ENCODE assay signal across 9 mouse cellular contexts in the genomic region with DNA sequence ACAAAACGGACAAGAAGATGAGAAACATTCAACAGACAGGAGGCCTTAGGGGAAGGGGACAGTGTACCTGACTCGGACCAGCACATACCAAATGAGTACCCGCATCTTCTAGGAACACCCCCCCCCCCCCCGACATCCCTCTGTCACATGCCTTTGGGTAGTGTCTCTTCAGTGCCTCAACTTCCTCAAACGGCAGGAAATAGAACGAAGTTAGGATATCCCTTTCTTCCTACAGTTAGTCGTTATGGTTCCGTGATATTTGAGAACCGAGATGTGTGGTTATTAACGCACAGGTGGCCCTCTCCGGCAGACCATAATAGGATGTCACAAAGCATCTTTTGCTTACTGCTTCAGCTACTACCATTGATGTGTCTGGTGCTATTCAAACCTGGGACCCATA. TPM values are rescaled to one million over a fixed set of nuclear protein-coding genes. Genes with fewer than 3 reads are reported as not detected.
DNase-seq lines count a peak whose midpoint lies in the region; ATAC-seq lines count a peak whose summit lies in the region.
"Had no signal": no experiment of that assay in that cellular context is flagged by ENCODE, and none has a peak within 500 bp of the region (broad histone marks: within the 10 kb centered on the region; RNA-seq: fewer than 3 reads in every experiment).

No protein-coding gene starts in this region.

- H3K4me3 ChIP-seq in lung, embryonic 16.5 days (ENCODE audit: low read length), result no peak overlapping the region
- H3K4me3 ChIP-seq in embryonic facial prominence, embryonic 14.5 days (ENCODE audit: low read depth, low read length), result no peak overlapping the region
- H3K4me3 ChIP-seq in hindbrain, embryonic 16.5 days (ENCODE audit: low read length), result no peak overlapping the region
- no peak overlapping the region for H3K4me3 ChIP-seq in neural tube, embryonic 12.5 days

- no peak for ATAC-seq in lung, embryonic 16.5 days (ENCODE audit: low read depth)
- ATAC-seq in embryonic facial prominence, embryonic 14.5 days (ENCODE audit: low read depth), result no peak
- no peak for ATAC-seq in hindbrain, embryonic 16.5 days
- no peak for ATAC-seq in neural tube, embryonic 12.5 days (ENCODE audit: low FRiP score, low read depth)

- WGBS in lung, embryonic 16.5 days, result 75% methylated on average over 11 of the region's 11 CpGs
- 75% methylated on average over 9 of the region's 11 CpGs for WGBS in embryonic facial prominence, embryonic 14.5 days
- 84% methylated on average over 11 of the region's 11 CpGs for WGBS in hindbrain, embryonic 16.5 days
- 80% methylated on average over 11 of the region's 11 CpGs for WGBS in neural tube, embryonic 12.5 days

- peak overlapping the region; percentile 94 for H3K27ac ChIP-seq in lung, embryonic 16.5 days (ENCODE audit: low read length)
- H3K27ac ChIP-seq in embryonic facial prominence, embryonic 14.5 days (replicated peaks; ENCODE audit: low read depth, low read length), result peak overlapping the region; percentile 98; the same call in 1 of the 2 replicates
- H3K27ac ChIP-seq in hindbrain, embryonic 16.5 days (ENCODE audit: low read depth, low read length), result peak overlapping the region; percentile 89; the same call in 1 of the 2 replicates
- peak overlapping the region; percentile 97; the same call in 1 of the 2 replicates for H3K27ac ChIP-seq in neural tube, embryonic 12.5 days

- H3K9me3 ChIP-seq in lung, embryonic 16.5 days (ENCODE audit: control insufficient read depth, low read length), result no peaks in the 10 kb centered on the region
- no peaks in the 10 kb centered on the region for H3K9me3 ChIP-seq in embryonic facial prominence, embryonic 14.5 days (ENCODE audit: control insufficient read depth, low read length)
- H3K9me3 ChIP-seq in hindbrain, embryonic 16.5 days (ENCODE audit: control insufficient read depth, low read length), result no peaks in the 10 kb centered on the region
- H3K9me3 ChIP-seq in neural tube, embryonic 12.5 days, result no peaks in the 10 kb centered on the region
- H3K9me3 ChIP-seq: heart, embryonic 15.5 days had no signal

- H3K4me1 ChIP-seq in lung, embryonic 16.5 days (replicated peaks; ENCODE audit: control insufficient read depth, insufficient read depth, low read length), result peaks cover 58% of the 10 kb centered on the region
- peaks cover 55% of the 10 kb centered on the region for H3K4me1 ChIP-seq in embryonic facial prominence, embryonic 14.5 days (ENCODE audit: control insufficient read depth, insufficient read depth, low read length)
- peaks cover 27% of the 10 kb centered on the region for H3K4me1 ChIP-seq in hindbrain, embryonic 16.5 days (ENCODE audit: control insufficient read depth, insufficient read depth, low read depth, low read length)
- peaks cover 63% of the 10 kb centered on the region for H3K4me1 ChIP-seq in neural tube, embryonic 12.5 days

- no peak overlapping the region for H3K9ac ChIP-seq in lung, embryonic 16.5 days (ENCODE audit: low read length)
- no peak overlapping the region for H3K9ac ChIP-seq in embryonic facial prominence, embryonic 14.5 days (ENCODE audit: low read depth, low read length)
- H3K9ac ChIP-seq in hindbrain, embryonic 16.5 days (ENCODE audit: low read depth, low read length), result no peak overlapping the region
- no peak overlapping the region for H3K9ac ChIP-seq in neural tube, embryonic 12.5 days
- H3K9ac ChIP-seq: heart, embryonic 15.5 days had no signal

- no peak overlapping the region for H3K4me2 ChIP-seq in lung, embryonic 16.5 days (ENCODE audit: low read depth, low read length)
- no peak overlapping the region for H3K4me2 ChIP-seq in embryonic facial prominence, embryonic 14.5 days (ENCODE audit: low read depth, low read length)
- H3K4me2 ChIP-seq in hindbrain, embryonic 16.5 days (ENCODE audit: low read length), result no peak overlapping the region
- peak overlapping the region; percentile 59 for H3K4me2 ChIP-seq in neural tube, embryonic 12.5 days (replicated peaks)

- H3K27me3 ChIP-seq in lung, embryonic 16.5 days (ENCODE audit: control insufficient read depth, insufficient read depth, low read depth, low read length), result no peaks in the 10 kb centered on the region
- H3K27me3 ChIP-seq in embryonic facial prominence, embryonic 14.5 days (replicated peaks; ENCODE audit: control insufficient read depth, insufficient read depth, low read length), result no peaks in the 10 kb centered on the region
- H3K27me3 ChIP-seq in hindbrain, embryonic 16.5 days (replicated peaks; ENCODE audit: control insufficient read depth, insufficient read depth, low read length), result no peaks in the 10 kb centered on the region
- H3K27me3 ChIP-seq in neural tube, embryonic 12.5 days (replicated peaks), result no peaks in the 10 kb centered on the region
- H3K27me3 ChIP-seq: heart, embryonic 15.5 days had no signal

- no peak for DNase-seq in lung, postnatal 10 days
- no peak for DNase-seq in embryonic facial prominence, embryonic 14.5 days (ENCODE audit: low spot score)
- no peak for DNase-seq in cerebellum, postnatal 14 days
- DNase-seq in heart, adult 9 months (ENCODE audit: low spot score in 2 of 2), result no peak
- no peak for DNase-seq in frontal cortex, postnatal 10 days (ENCODE audit: low spot score in 2 of 2)

- no peaks in the 10 kb centered on the region for H3K36me3 ChIP-seq in lung, embryonic 16.5 days (ENCODE audit: control insufficient read depth, insufficient read depth, low read length)
- H3K36me3 ChIP-seq in embryonic facial prominence, embryonic 14.5 days (ENCODE audit: control insufficient read depth, insufficient read depth, low read length), result no peaks in the 10 kb centered on the region
- H3K36me3 ChIP-seq in hindbrain, embryonic 16.5 days (ENCODE audit: control insufficient read depth, insufficient read depth, low read length), result no peaks in the 10 kb centered on the region
- no peaks in the 10 kb centered on the region for H3K36me3 ChIP-seq in neural tube, embryonic 12.5 days
- H3K36me3 ChIP-seq: heart, embryonic 15.5 days had no signal

RNA-seq across cellular contexts. Expression of gene Cdc42ep4, which starts 35.3 kb away (rescaled TPM):
- polyA plus RNA-seq in lung, embryonic 16.5 days (2015; fragmentation: Nextera tagmentation; extraction: Ambion mirVana), result 129 and 130 TPM in 2 replicates
- 39.3 and 51.0 TPM in 2 replicates for polyA plus RNA-seq in embryonic facial prominence, embryonic 14.5 days (2014; fragmentation: Nextera tagmentation; extraction: Ambion mirVana)
- polyA plus RNA-seq in hindbrain, embryonic 16.5 days (2015; fragmentation: Nextera tagmentation; extraction: Ambion mirVana), result 72.2 and 80.1 TPM in 2 replicates
- 95.8 TPM in 2 replicates for polyA plus RNA-seq in neural tube, embryonic 12.5 days (2016; fragmentation: Nextera tagmentation; extraction: Ambion mirVana)
